Mouse (Mus musculus): ENCODE data around the gene Brcc3. TPM values are rescaled to one million over a fixed set of nuclear protein-coding genes. Genes with fewer than 3 reads are reported as not detected.

Gene Brcc3
- 8.2 TPM for polyA plus RNA-seq (2014; fragmentation: Illumina TruSeq; extraction: RNeasy Lipid Tissue Mini Kit (QIAGEN cat#74804); ENCODE audit: low read depth, low replicate concordance)

DNA sequence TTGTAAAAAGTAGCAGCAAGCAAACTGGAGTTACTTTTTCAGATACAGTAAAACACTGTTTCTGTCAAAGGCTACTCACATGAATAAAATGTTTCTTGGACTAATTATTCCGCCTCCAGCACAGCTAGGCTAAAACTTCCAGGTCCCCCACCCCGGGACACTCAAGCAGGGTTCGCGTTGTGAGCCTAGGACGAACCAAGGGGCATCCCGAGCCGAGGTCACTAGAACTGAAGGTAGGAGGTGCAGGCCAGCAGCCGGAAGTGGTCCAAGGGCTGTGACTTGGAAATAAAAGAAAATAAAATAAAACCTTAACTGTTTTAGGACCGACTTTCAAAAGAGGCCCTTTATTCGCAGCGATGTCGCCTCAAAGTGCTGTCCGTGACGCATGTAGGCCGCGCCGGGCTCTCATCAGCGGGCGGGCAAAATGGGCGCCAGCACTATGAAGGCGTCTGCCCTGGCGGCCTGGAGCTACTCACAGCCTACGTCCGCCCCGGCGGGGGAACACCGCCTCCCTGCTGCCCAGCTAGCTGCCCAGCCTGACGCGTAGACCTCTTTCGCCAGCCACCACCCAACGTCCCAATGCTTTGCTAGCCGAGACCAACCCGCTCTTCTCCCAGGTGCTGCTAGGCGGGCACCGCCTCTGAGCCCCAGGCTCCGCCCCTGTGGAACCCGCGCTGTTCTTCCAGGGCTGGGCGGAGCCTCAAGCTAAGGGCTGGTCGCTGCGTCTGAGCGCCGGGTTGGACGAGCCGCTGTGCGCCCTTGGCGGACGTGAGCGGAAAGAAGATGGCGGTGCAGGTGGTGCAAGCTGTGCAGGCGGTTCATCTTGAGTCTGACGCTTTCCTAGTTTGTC, at the start of gene Brcc3, which contains the start of the genes Cmc4 and Mtcp1:
TSS of gene Brcc3 (plus strand) at position 693 of the 850 bp plus-strand sequence.
TSS of gene Cmc4 (minus strand) at position 649 of the 850 bp plus-strand sequence.
TSS of gene Mtcp1 (minus strand) at position 653 of the 850 bp plus-strand sequence.

DNA sequence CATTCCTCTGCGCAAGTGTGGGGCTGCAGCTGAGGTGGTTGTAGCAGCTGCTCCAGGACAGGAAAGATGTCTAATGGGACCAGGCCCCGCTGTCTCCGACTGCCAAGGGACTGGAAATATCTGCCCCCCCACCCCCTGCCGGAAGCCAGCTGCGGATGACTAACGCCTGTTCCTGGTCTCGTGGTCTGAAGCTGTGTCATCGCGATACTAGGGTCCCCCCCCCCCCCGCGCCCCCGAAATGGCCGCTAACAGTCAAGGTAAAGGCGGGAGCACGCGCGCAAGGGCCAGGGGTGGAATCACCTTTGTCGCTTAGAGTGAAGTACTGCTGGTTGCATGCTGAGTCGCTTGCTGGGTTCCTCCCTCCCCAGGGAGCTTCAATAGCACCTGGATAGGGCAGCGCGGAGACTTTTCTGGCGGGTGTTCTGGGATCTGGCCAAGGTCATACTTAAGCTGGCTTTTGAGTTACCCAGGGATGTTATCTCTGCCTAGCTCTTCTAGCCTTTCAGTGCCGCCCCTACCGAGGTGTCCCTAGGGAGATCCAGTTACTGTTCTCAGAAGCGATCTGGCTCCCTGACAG, 34.1 kb upstream of the Brcc3 start, which contains the start of the genes Fundc2 and F8:
TSS of gene Fundc2 (plus strand) at position 205 of the 577 bp plus-strand sequence.
TSS of gene F8 (minus strand) at position 421 of the 577 bp plus-strand sequence.

Other genes starting within 250 kb of the Brcc3 start
- 15.1 TPM for gene Fundc2, start 34.2 kb upstream of the Brcc3 start, polyA plus RNA-seq (2014; fragmentation: Illumina TruSeq; extraction: RNeasy Lipid Tissue Mini Kit (QIAGEN cat#74804); ENCODE audit: low read depth, low replicate concordance)
- gene F8, start 34.0 kb upstream of the Brcc3 start, polyA plus RNA-seq (2014; fragmentation: Illumina TruSeq; extraction: RNeasy Lipid Tissue Mini Kit (QIAGEN cat#74804); ENCODE audit: low read depth, low replicate concordance) = 2.5 TPM
- gene Cmc4, start within 50 bp of the Brcc3 start, polyA plus RNA-seq (2014; fragmentation: Illumina TruSeq; extraction: RNeasy Lipid Tissue Mini Kit (QIAGEN cat#74804); ENCODE audit: low read depth, low replicate concordance) = 7.9 TPM
- gene Mtcp1, start within 50 bp of the Brcc3 start, polyA plus RNA-seq (2014; fragmentation: Illumina TruSeq; extraction: RNeasy Lipid Tissue Mini Kit (QIAGEN cat#74804); ENCODE audit: low read depth, low replicate concordance) = 5.3 TPM
- 35.7 TPM for gene Vbp1, start 97.7 kb downstream of the Brcc3 start, polyA plus RNA-seq (2014; fragmentation: Illumina TruSeq; extraction: RNeasy Lipid Tissue Mini Kit (QIAGEN cat#74804); ENCODE audit: low read depth, low replicate concordance)
- gene Rab39b, start 161.6 kb downstream of the Brcc3 start, polyA plus RNA-seq (2014; fragmentation: Illumina TruSeq; extraction: RNeasy Lipid Tissue Mini Kit (QIAGEN cat#74804); ENCODE audit: low read depth, low replicate concordance) = 0.59 TPM

Measured in testis, adult 10 weeks (tissue).